Mouse (Mus musculus) limb, embryonic 14.5 days (tissue): ENCODE results near the gene Slc6a17. TPM values are rescaled to one million over a fixed set of nuclear protein-coding genes. Genes with fewer than 3 reads are reported as not detected.

Experiments
- ATAC-seq: fragments of 200-750 bp; cut with Nextera tagmentation; 2 replicates; pipeline ENCODE4 v1.8.0; 2017; ENCODE audit warnings: low read depth, moderate number of reproducible peaks, moderate TSS enrichment; ENCODE audit not compliant: low FRiP score
- DNase-seq: peaks from one replicate; pipeline ENCODE4 v3.0.0-alpha.2; 2015; ENCODE audit warnings: low spot score
- H3K27ac ChIP-seq: fragments of 300-500 bp; sonication (generic); replicated peaks from 2 replicates; pipeline ENCODE4 v1.5.1; 2014; ENCODE audit warnings: low read depth, mild to moderate bottlenecking, low read length, moderate library complexity, mixed read lengths
- H3K27me3 ChIP-seq: fragments of 300-500 bp; sonication (generic); 2 replicates; pipeline ENCODE4 v1.6.1; 2014; ENCODE audit warnings: low read length, mixed read lengths; ENCODE audit not compliant: control insufficient read depth, insufficient read depth
- H3K36me3 ChIP-seq: fragments of 300-500 bp; sonication (generic); 2 replicates; pipeline ENCODE4 v1.6.1; 2014; ENCODE audit warnings: mild to moderate bottlenecking, low read length, moderate library complexity, mixed read lengths; ENCODE audit not compliant: control insufficient read depth, insufficient read depth
- H3K4me1 ChIP-seq: fragments of 300-500 bp; sonication (generic); 2 replicates; pipeline ENCODE4 v1.6.1; 2014; ENCODE audit warnings: antibody characterized with exemption, low read length, mixed read lengths; ENCODE audit not compliant: control insufficient read depth, insufficient read depth
- H3K4me2 ChIP-seq: fragments of 300-500 bp; sonication (generic); replicated peaks from 2 replicates; pipeline ENCODE4 v1.6.1; 2014; ENCODE audit warnings: low read depth, mild to moderate bottlenecking, low read length, moderate library complexity; ENCODE audit not compliant: severe bottlenecking
- H3K4me3 ChIP-seq: fragments of 300-500 bp; sonication (generic); replicated peaks from 2 replicates; pipeline ENCODE4 v1.5.1; 2014; ENCODE audit warnings: low read length
- H3K9ac ChIP-seq: fragments of 300-500 bp; sonication (generic); 2 replicates; pipeline ENCODE4 v1.6.1; 2014; ENCODE audit warnings: mild to moderate bottlenecking, low read depth, low read length, moderate library complexity; ENCODE audit not compliant: severe bottlenecking
- H3K9me3 ChIP-seq: fragments of 300-500 bp; sonication (generic); 2 replicates; pipeline ENCODE4 v1.6.1; 2016; ENCODE audit warnings: low read length; ENCODE audit not compliant: control insufficient read depth
- POLR2A ChIP-seq: fragments of 200-500 bp; IDR thresholded peaks from 2 replicates; pipeline ENCODE4 v1.8.0; 2012; ENCODE audit warnings: inconsistent platforms, mild to moderate bottlenecking, moderate library complexity, borderline replicate concordance; ENCODE audit not compliant: insufficient read depth, insufficient read length; ENCODE audit errors: extremely low read depth
- whole genome bisulfite sequencing: fragments of 180-500 bp; shearing (Covaris S2); extraction: QIAGEN DNeasy Blood & Tissue Kit; methylation state at CpG from one replicate; pipeline ENCODE4 v1.1.7; 2014; 5-methylcytosine and 5-hydroxymethylcytosine counted together
- polyA plus RNA-seq, 2 experiments: library from polyadenylated mRNA; depleted of rRNA in 1 of 2; stranded (reverse) in 1 of 2; unstranded in 1 of 2; fragments of >200 nt; fragmentation: Nextera tagmentation in 1 of 2; extraction: Ambion mirVana in 1 of 2; gene quantifications; 2 replicates each; pipeline versions ENCODE4 v1.2.1 to v1.2.3; 2012 to 2014

The Slc6a17 gene
- polyA plus RNA-seq, 2 experiments: 6.4 to 18.2 TPM

DNA sequence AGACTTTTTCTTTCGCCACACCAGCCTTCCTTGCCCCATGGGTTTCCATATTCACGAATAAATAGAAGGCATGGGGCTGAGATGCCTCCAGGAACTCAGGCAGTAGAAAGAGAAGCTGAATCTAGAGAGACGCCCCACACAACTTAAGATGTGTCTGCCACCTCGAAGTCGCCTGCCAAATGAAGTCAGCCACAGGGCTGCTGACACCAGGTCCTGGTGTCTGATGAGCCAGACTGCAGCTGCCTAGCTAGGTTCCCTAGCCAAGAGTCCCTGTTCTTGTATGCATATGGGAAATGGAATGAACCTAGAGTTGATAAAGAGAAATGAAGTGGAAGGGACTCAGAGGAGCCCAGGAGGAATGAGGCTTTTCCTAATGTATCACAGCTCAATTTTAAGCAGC, 27.5 kb upstream of the Slc6a17 start:
- Histone ChIP-seq H3K4me3 (no peak overlapping the region), H3K27me3 (no peaks in the 10 kb centered on the region)
- WGBS: 26% methylated on average over 5 of the region's 5 CpGs

DNA sequence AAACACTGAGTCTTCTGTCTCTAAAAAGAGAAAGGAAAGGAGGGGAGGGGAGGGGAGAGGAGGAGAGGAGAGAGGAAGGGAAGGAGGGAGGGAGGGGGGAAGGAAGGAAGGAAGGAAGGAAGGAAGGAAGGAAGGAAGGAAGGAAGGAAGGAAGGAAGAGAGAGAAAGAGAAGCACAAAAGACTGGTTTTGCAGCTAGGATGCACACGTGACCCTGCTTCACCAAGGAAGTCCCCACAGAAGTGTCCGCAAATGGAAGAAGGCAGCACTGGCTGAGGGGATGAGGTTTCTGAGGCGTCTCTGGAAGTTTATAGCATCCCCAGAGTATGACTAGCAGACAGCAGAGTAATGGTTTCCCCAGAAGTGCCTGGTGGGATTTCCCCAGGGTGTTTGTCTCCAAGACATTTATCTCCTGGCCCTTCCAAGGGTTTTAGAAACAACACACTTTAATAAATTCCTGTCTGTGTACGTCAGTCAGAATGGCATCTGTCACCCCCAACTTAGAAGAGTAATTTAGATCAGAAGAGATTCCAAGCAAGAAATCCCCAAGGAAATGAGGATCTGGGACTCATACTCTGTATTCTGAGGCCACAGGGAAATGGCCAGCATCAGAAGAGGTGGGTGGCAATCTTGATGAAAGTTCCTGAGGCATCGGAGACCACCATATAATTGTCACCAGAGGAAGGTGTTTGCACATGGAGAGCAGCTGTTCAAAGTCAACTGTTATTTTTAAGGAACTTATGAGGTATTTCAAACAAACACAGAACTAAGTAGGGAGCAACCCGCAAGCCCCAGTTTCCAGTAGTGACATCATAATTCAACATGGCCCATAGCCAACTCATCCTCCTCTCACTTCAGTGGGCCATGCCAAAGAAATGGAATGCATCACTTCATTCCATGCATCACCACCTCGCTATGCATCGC, 25.6 kb upstream of the Slc6a17 start:
- WGBS: 57% methylated on average over 8 of the region's 8 CpGs
- TF ChIP-seq POLR2A: no peak
- no peak overlapping the region for H3K4me3 ChIP-seq
- DNase-seq (no peak), ATAC-seq (no peak)
- H3K27ac ChIP-seq: no peak overlapping the region
- no peaks in the 10 kb centered on the region for H3K9me3 ChIP-seq
- peaks cover 18% of the 10 kb centered on the region for H3K4me1 ChIP-seq
- H3K9ac ChIP-seq: no peak overlapping the region
- H3K27me3 ChIP-seq: no peaks in the 10 kb centered on the region
- H3K4me2 ChIP-seq: no peak overlapping the region
- no peaks in the 10 kb centered on the region for H3K36me3 ChIP-seq

More for the DNA sequence above, 27.5 kb upstream of the Slc6a17 start:
- H3K36me3 ChIP-seq: no peaks in the 10 kb centered on the region
- H3K27ac ChIP-seq: no peak overlapping the region
- peaks cover 22% of the 10 kb centered on the region for H3K4me1 ChIP-seq
- H3K9ac ChIP-seq: no peak overlapping the region
- no peak for ATAC-seq
- no peak for DNase-seq
- H3K4me2 ChIP-seq: no peak overlapping the region
- H3K9me3 ChIP-seq: no peaks in the 10 kb centered on the region
- no peak for TF ChIP-seq POLR2A

DNA sequence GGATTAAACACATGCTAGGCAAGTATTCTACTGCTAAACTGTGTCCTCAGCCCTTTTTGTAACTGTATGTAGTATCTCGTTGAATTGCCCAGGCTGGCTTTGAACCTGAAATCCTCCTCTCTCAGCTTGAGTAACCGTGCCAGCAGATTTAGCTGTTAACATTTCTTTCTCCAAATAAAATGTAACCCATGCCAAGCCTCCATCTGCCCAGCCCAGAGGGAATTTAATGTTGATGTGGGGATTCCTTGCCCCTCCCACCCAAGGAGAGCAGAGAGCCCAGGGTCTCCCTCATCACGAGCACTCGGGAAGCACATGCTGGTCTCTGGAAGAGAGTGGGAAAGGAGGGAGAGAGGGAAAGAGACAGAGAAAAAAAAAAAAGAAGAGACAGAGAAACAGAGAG, 24.8 kb upstream of the Slc6a17 start:
- no peak overlapping the region for H3K9ac ChIP-seq
- no peak overlapping the region for H3K4me3 ChIP-seq
- H3K36me3 ChIP-seq: no peaks in the 10 kb centered on the region
- DNase-seq (no peak), ATAC-seq (no peak)
- H3K27ac ChIP-seq: no peak overlapping the region
- H3K9me3 ChIP-seq: no peaks in the 10 kb centered on the region
- no peaks in the 10 kb centered on the region for H3K27me3 ChIP-seq
- TF ChIP-seq POLR2A: no peak
- WGBS: 31% methylated on average over 4 of the region's 4 CpGs
- peaks cover 21% of the 10 kb centered on the region for H3K4me1 ChIP-seq
- no peak overlapping the region for H3K4me2 ChIP-seq

DNA sequence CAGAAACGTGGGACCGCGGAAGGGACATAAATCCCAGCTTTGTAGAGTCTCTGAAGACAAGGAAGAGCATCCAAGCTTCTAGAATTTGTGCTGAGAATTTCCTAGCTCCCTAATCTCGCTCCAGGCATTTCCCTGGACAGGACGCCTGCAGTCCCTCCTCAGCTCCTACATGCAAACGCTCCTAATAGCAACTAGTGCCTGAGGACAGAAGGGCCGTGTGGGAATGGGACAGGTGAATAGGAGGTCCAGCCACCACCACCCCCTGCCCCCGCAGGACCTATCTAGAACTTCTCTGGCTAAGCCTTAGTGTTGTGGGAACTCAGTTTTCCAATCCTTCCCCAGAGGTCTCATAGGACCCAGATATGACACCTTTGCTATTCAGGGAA, 19.7 kb upstream of the Slc6a17 start:
- Histone ChIP-seq H3K9ac (peak overlapping the region; percentile 46; the same call in 1 of the 2 replicates), H3K27ac (no peak overlapping the region)

DNA sequence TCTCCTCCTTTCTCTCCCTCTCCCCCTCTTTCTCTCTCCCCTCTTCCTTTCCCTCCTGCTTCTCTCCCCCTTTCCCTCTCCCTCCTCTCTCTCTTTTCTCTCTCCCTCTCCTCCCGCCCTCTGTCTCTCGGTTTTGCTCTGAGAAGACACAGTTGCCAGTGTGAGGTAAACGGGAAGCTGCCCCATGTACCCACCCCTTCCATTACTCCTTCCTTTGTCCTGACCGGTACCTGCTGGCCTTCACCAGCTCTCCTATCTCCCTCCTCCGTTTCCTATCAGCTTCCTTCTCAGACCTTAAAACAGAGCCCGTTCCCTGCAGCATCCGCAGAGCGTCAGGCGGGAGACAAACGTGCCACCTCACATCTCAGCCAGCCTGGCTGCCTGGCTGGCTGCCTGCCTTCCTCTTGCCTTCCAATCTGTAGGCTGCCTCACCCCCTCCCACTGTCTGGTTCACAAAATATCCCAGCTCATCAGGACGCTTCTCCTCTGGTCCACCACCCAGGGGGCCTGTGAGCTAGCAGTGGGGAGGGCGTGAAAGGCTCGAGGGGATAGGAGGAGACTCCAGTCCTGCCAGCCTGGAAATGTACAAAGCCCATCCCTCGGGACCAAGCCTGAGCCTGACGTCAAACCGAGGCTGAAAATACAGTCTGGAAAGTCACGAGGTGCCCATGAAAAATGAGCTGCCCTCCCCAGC, 19.1 kb upstream of the Slc6a17 start:
- no peaks in the 10 kb centered on the region for H3K9me3 ChIP-seq
- DNase-seq: no peak
- ATAC-seq: no peak; the same call in 1 of the 2 replicates
- H3K4me1 ChIP-seq: peaks cover 14% of the 10 kb centered on the region
- 5% methylated on average over 17 of the region's 17 CpGs for WGBS
- H3K36me3 ChIP-seq: no peaks in the 10 kb centered on the region
- TF ChIP-seq POLR2A: no peak
- no peaks in the 10 kb centered on the region for H3K27me3 ChIP-seq
- peak overlapping the region; percentile 48 for H3K4me2 ChIP-seq
- H3K27ac ChIP-seq: no peak overlapping the region
- H3K4me3 ChIP-seq: peak overlapping the region; percentile 15
- peak overlapping the region; percentile 46 for H3K9ac ChIP-seq

More for the DNA sequence above, 19.7 kb upstream of the Slc6a17 start:
- Histone ChIP-seq H3K4me1 (peaks cover 14% of the 10 kb centered on the region), H3K27me3 (no peaks in the 10 kb centered on the region), H3K36me3 (no peaks in the 10 kb centered on the region), H3K4me3 (peak overlapping the region; percentile 15), H3K9me3 (no peaks in the 10 kb centered on the region), H3K4me2 (peak overlapping the region; percentile 48)
- TF ChIP-seq POLR2A: no peak
- WGBS: 15% methylated on average over 8 of the region's 8 CpGs
- ATAC-seq: no peak
- DNase-seq: no peak
